13 mouse cellular contexts compared by ENCODE assay signal in genomic region chr5:37817658-37818532, GRCm38 (mm10). TPM values are rescaled to one million over a fixed set of nuclear protein-coding genes. Genes with fewer than 3 reads are reported as not detected.
DNase-seq lines count a peak whose midpoint lies in the region; ATAC-seq lines count a peak whose summit lies in the region.
"Had no signal": no experiment of that assay in that cellular context is flagged by ENCODE, and none has a peak within 500 bp of the region (broad histone marks: within the 10 kb centered on the region; RNA-seq: fewer than 3 reads in every experiment).

No protein-coding gene starts in this region.

- no peak overlapping the region; the same call in 1 of the 2 replicates for H3K4me3 ChIP-seq in forebrain, embryonic 12.5 days (replicated peaks)
- no peak overlapping the region for H3K4me3 ChIP-seq in forebrain, embryonic 13.5 days
- H3K4me3 ChIP-seq in midbrain, embryonic 10.5 days: peak overlapping the region; percentile 40
- H3K4me3 ChIP-seq in midbrain, embryonic 13.5 days (replicated peaks): no peak overlapping the region
- H3K4me3 ChIP-seq in limb, embryonic 15.5 days: peak overlapping the region; percentile 27
- H3K4me3 ChIP-seq: liver, embryonic 15.5 days; megakaryocyte, embryonic 14.5 days had no signal

- 0 out of 2 replicates have a peak overlapping the region, but pooled peaks have one; percentile 32 for H3K4me2 ChIP-seq in forebrain, embryonic 12.5 days
- no peak overlapping the region for H3K4me2 ChIP-seq in forebrain, embryonic 13.5 days
- H3K4me2 ChIP-seq in midbrain, embryonic 13.5 days (replicated peaks): no peak overlapping the region; the same call in 1 of the 2 replicates
- H3K4me2 ChIP-seq in limb, embryonic 15.5 days: peak overlapping the region; percentile 41
- H3K4me2 ChIP-seq: liver, embryonic 15.5 days had no signal

- H3K9me3 ChIP-seq in forebrain, embryonic 12.5 days: no peaks in the 10 kb centered on the region
- no peaks in the 10 kb centered on the region for H3K9me3 ChIP-seq in forebrain, embryonic 13.5 days (replicated peaks)
- H3K9me3 ChIP-seq in midbrain, embryonic 10.5 days (replicated peaks): no peaks in the 10 kb centered on the region
- no peaks in the 10 kb centered on the region for H3K9me3 ChIP-seq in midbrain, embryonic 13.5 days
- H3K9me3 ChIP-seq in limb, embryonic 15.5 days: no peaks in the 10 kb centered on the region
- H3K9me3 ChIP-seq: liver, embryonic 15.5 days had no signal

- no peak overlapping the region for H3K9ac ChIP-seq in forebrain, embryonic 12.5 days
- H3K9ac ChIP-seq in forebrain, embryonic 13.5 days: no peak overlapping the region
- no peak overlapping the region for H3K9ac ChIP-seq in midbrain, embryonic 13.5 days (replicated peaks)
- no peak overlapping the region for H3K9ac ChIP-seq in limb, embryonic 15.5 days
- H3K9ac ChIP-seq: liver, embryonic 15.5 days had no signal

- peaks cover 99% of the 10 kb centered on the region for H3K27me3 ChIP-seq in forebrain, embryonic 12.5 days
- H3K27me3 ChIP-seq in forebrain, embryonic 13.5 days: peaks cover 98% of the 10 kb centered on the region
- H3K27me3 ChIP-seq in midbrain, embryonic 10.5 days (ENCODE audit: low read depth, poor library complexity, severe bottlenecking): peaks cover 100% of the 10 kb centered on the region
- H3K27me3 ChIP-seq in midbrain, embryonic 13.5 days: peaks cover 97% of the 10 kb centered on the region
- H3K27me3 ChIP-seq in limb, embryonic 15.5 days: peaks cover 88% of the 10 kb centered on the region

- ATAC-seq in forebrain, embryonic 12.5 days (ENCODE audit: low FRiP score): no peak
- ATAC-seq in forebrain, embryonic 13.5 days: no peak
- ATAC-seq in midbrain, embryonic 13.5 days: no peak
- ATAC-seq in limb, embryonic 15.5 days (ENCODE audit: insufficient number of reproducible peaks, low FRiP score, low TSS enrichment, low read depth): no peak

- WGBS in forebrain, embryonic 12.5 days: 2% methylated on average over 34 of the region's 34 CpGs
- WGBS in forebrain, embryonic 13.5 days: 2% methylated on average over 34 of the region's 34 CpGs
- 2% methylated on average over 34 of the region's 34 CpGs for WGBS in midbrain, embryonic 10.5 days
- 2% methylated on average over 34 of the region's 34 CpGs for WGBS in midbrain, embryonic 13.5 days
- 9% methylated on average over 34 of the region's 34 CpGs for WGBS in limb, embryonic 15.5 days

- no peak overlapping the region for H3K27ac ChIP-seq in forebrain, embryonic 12.5 days
- H3K27ac ChIP-seq in forebrain, embryonic 13.5 days: no peak overlapping the region
- H3K27ac ChIP-seq in midbrain, embryonic 10.5 days (replicated peaks): no peak overlapping the region
- H3K27ac ChIP-seq in midbrain, embryonic 13.5 days: no peak overlapping the region
- no peak overlapping the region for H3K27ac ChIP-seq in limb, embryonic 15.5 days
- H3K27ac ChIP-seq: liver, embryonic 15.5 days had no signal

- H3K4me1 ChIP-seq in forebrain, embryonic 12.5 days: peaks cover 17% of the 10 kb centered on the region
- peaks cover 7% of the 10 kb centered on the region for H3K4me1 ChIP-seq in forebrain, embryonic 13.5 days
- peaks cover 41% of the 10 kb centered on the region for H3K4me1 ChIP-seq in midbrain, embryonic 10.5 days
- peaks cover 17% of the 10 kb centered on the region for H3K4me1 ChIP-seq in midbrain, embryonic 13.5 days (replicated peaks)
- peaks cover 39% of the 10 kb centered on the region for H3K4me1 ChIP-seq in limb, embryonic 15.5 days
- H3K4me1 ChIP-seq: liver, embryonic 15.5 days had no signal

- peak; percentile 59 for DNase-seq in midbrain, embryonic 10.5 days (ENCODE audit: low spot score)
- DNase-seq in forelimb bud, embryonic 11.5 days (ENCODE audit: low read depth, low spot score): peak; percentile 13
- DNase-seq in kidney, adult 11 months: no peak
- DNase-seq in adrenal gland, adult 8-10 months: no peak
- DNase-seq: adrenal gland, postnatal 10 days; cerebellum, adult 11-12 months; kidney, adult 9 months had no signal

- H3K36me3 ChIP-seq in forebrain, embryonic 12.5 days (replicated peaks): no peaks in the 10 kb centered on the region
- H3K36me3 ChIP-seq in forebrain, embryonic 13.5 days (ENCODE audit: poor library complexity, severe bottlenecking): no peaks in the 10 kb centered on the region
- H3K36me3 ChIP-seq in midbrain, embryonic 10.5 days: peaks cover 3% of the 10 kb centered on the region; the same call in 1 of the 2 replicates
- H3K36me3 ChIP-seq in midbrain, embryonic 13.5 days: no peaks in the 10 kb centered on the region
- H3K36me3 ChIP-seq in limb, embryonic 15.5 days: no peaks in the 10 kb centered on the region
- H3K36me3 ChIP-seq: liver, embryonic 15.5 days had no signal

RNA-seq across cellular contexts. Expression of gene Msx1, which starts 6.5 kb away (rescaled TPM):
- 40.3 and 67.9 TPM in 2 replicates for polyA plus RNA-seq in forebrain, embryonic 12.5 days (2016; fragmentation: Nextera tagmentation; extraction: Ambion mirVana)
- polyA plus RNA-seq in forebrain, embryonic 13.5 days (2015; fragmentation: Nextera tagmentation; extraction: Ambion mirVana): 17.7 and 20.2 TPM in 2 replicates
- 150 and 155 TPM in 2 replicates for polyA plus RNA-seq in midbrain, embryonic 10.5 days (2016; fragmentation: Nextera tagmentation; extraction: Ambion mirVana)
- 16.2 and 23.2 TPM in 2 replicates for polyA plus RNA-seq in midbrain, embryonic 13.5 days (2015; fragmentation: Nextera tagmentation; extraction: Ambion mirVana)
- 137 and 155 TPM in 2 replicates for polyA plus RNA-seq in limb, embryonic 15.5 days (2015; fragmentation: Nextera tagmentation; extraction: Ambion mirVana)
- total RNA-seq in adrenal gland, adult 8-10 months (2022): 1 to 10 TPM; 1.2 to 3.7 (median 2.3) TPM

Comparison
In these comparisons a context has a peak if more than half of its experiments do, and no peak if none do; other contexts are left out.
1. H3K4me2 ChIP-seq: peak in forebrain, embryonic 12.5 days (single experiment) and limb, embryonic 15.5 days (single experiment); none in forebrain, embryonic 13.5 days (single experiment) and midbrain, embryonic 13.5 days (single experiment).
2. H3K4me3 ChIP-seq: peak in midbrain, embryonic 10.5 days (single experiment) and limb, embryonic 15.5 days (single experiment); none in forebrain, embryonic 12.5 days (single experiment), forebrain, embryonic 13.5 days (single experiment) and midbrain, embryonic 13.5 days (single experiment).
3. DNase-seq: peak in midbrain, embryonic 10.5 days (single experiment) and forelimb bud, embryonic 11.5 days (single experiment); none in kidney, adult 11 months (single experiment) and adrenal gland, adult 8-10 months (single experiment).